Mouse (Mus musculus) embryonic facial prominence, embryonic 10.5 days (tissue): Measurements from ENCODE around the gene Pik3cg. TPM values are rescaled to one million over a fixed set of nuclear protein-coding genes. Genes with fewer than 3 reads are reported as not detected.
"Not testable (repeated sequence)": the region's sequence is repeated elsewhere in the genome, so short reads cannot be mapped to it uniquely, and the experiment has no call there.

Experiments
- DNase-seq: peaks from one replicate; pipeline ENCODE4 v3.0.0-alpha.2; 2017; ENCODE audit warnings: low spot score
- H3K27ac ChIP-seq: fragments of 300-500 bp; sonication (generic); replicated peaks from 2 replicates; pipeline ENCODE4 v1.5.1; 2016; ENCODE audit warnings: mild to moderate bottlenecking
- H3K27me3 ChIP-seq: fragments of 300-500 bp; sonication (generic); replicated peaks from 2 replicates; pipeline ENCODE4 v1.6.1; 2016; ENCODE audit warnings: low read depth, mild to moderate bottlenecking; ENCODE audit not compliant: poor library complexity, severe bottlenecking
- H3K36me3 ChIP-seq: fragments of 300-500 bp; sonication (generic); replicated peaks from 2 replicates; pipeline ENCODE4 v1.6.1; 2016; ENCODE audit warnings: mild to moderate bottlenecking, moderate library complexity
- H3K4me1 ChIP-seq: fragments of 300-500 bp; sonication (generic); 2 replicates; pipeline ENCODE4 v1.6.1; 2016
- H3K4me3 ChIP-seq: fragments of 300-500 bp; sonication (generic); 2 replicates; pipeline ENCODE4 v1.5.1; 2016; ENCODE audit warnings: mild to moderate bottlenecking, moderate library complexity
- H3K9me3 ChIP-seq: fragments of 300-500 bp; sonication (generic); 2 replicates; pipeline ENCODE4 v1.6.1; 2016; ENCODE audit warnings: mild to moderate bottlenecking
- WGBS: fragments of 180-500 bp; shearing (Covaris S2); methylation state at CpG from one replicate; pipeline ENCODE4 v1.1.7; 2016; 5-methylcytosine and 5-hydroxymethylcytosine counted together
- polyA plus RNA-seq: library from polyadenylated mRNA; unstranded; fragments of >200 nt; fragmentation: Nextera tagmentation; extraction: Ambion mirVana; gene quantifications from 2 replicates; pipeline ENCODE4 v1.2.1, GENCODE M21; 2016

The Pik3cg gene
- polyA plus RNA-seq: 0.99 and 1.0 TPM in 2 replicates

GRCm38 (mm10) chr12:32207948-32208891 lies at the start of gene Pik3cg:
Gene Pik3cg, minus strand, starts transcription at chr12:32208659.
- no peak within 1 kb of the TSS for H3K4me3 ChIP-seq
- no peaks in the 10 kb centered on the region for H3K36me3 ChIP-seq
- no peaks in the 10 kb centered on the region for H3K27me3 ChIP-seq
- 63% methylated on average over 22 of the region's 22 CpGs for WGBS
- H3K27ac ChIP-seq: no peak within 1 kb of the TSS; the same call in 1 of the 2 replicates
- no peak for DNase-seq
- no peaks in the 10 kb centered on the region for H3K9me3 ChIP-seq
- peaks cover 20% of the 10 kb centered on the region for H3K4me1 ChIP-seq

- Histone ChIP-seq H3K27me3 (no peaks in the 10 kb centered on the region), H3K36me3 (no peaks in the 10 kb centered on the region), H3K4me1 (peaks cover 8% of the 10 kb centered on the region; the same call in 1 of the 2 replicates), H3K4me3 (no peak overlapping the region), H3K9me3 (no peaks in the 10 kb centered on the region), H3K27ac (no peak overlapping the region)
- 18% methylated on average over 2 of the region's 2 CpGs for WGBS
- DNase-seq: no peak
Observed at GRCm38 (mm10) chr12:32248483-32248882, 40.0 kb upstream of the Pik3cg start.

- Histone ChIP-seq H3K27ac (no peak overlapping the region), H3K27me3 (no peaks in the 10 kb centered on the region), H3K4me3 (no peak overlapping the region), H3K9me3 (no peaks in the 10 kb centered on the region), H3K36me3 (no peaks in the 10 kb centered on the region), H3K4me1 (peaks cover 8% of the 10 kb centered on the region; the same call in 1 of the 2 replicates)
- no peak for DNase-seq
- WGBS: 67% methylated on average over 5 of the region's 5 CpGs
Observed at GRCm38 (mm10) chr12:32245566-32246233, 37.2 kb upstream of the Pik3cg start.

- H3K4me3 ChIP-seq: no peak overlapping the region
- H3K9me3 ChIP-seq: no peaks in the 10 kb centered on the region
- H3K36me3 ChIP-seq: no peaks in the 10 kb centered on the region
- no peak for DNase-seq
- H3K27ac ChIP-seq: no peak overlapping the region
- peaks cover 8% of the 10 kb centered on the region; the same call in 1 of the 2 replicates for H3K4me1 ChIP-seq
- WGBS: 81% methylated on average over 1 of the region's 1 CpGs
- H3K27me3 ChIP-seq: no peaks in the 10 kb centered on the region
Observed at GRCm38 (mm10) chr12:32243586-32243985, 35.1 kb upstream of the Pik3cg start.

- peaks cover 17% of the 10 kb centered on the region for H3K4me1 ChIP-seq
- WGBS: 82% methylated on average over 3 of the region's 3 CpGs
- H3K4me3 ChIP-seq, H3K36me3 ChIP-seq, H3K27me3 ChIP-seq, H3K27ac ChIP-seq, DNase-seq, H3K9me3 ChIP-seq: not testable (repeated sequence)
Observed at GRCm38 (mm10) chr12:32239134-32239533, 30.7 kb upstream of the Pik3cg start.

GRCm38 (mm10) chr12:32238433-32238832 lies 30.0 kb upstream of the Pik3cg start:
- WGBS: 75% methylated on average over 5 of the region's 5 CpGs
- H3K4me1 ChIP-seq: peaks cover 17% of the 10 kb centered on the region
- H3K4me3 ChIP-seq: no peak overlapping the region
- no peak for DNase-seq
- H3K27ac ChIP-seq: no peak overlapping the region
- no peaks in the 10 kb centered on the region for H3K9me3 ChIP-seq
- H3K27me3 ChIP-seq: no peaks in the 10 kb centered on the region
- H3K36me3 ChIP-seq: no peaks in the 10 kb centered on the region

GRCm38 (mm10) chr12:32237839-32238238 lies 29.4 kb upstream of the Pik3cg start:
- no peaks in the 10 kb centered on the region for H3K36me3 ChIP-seq
- H3K9me3 ChIP-seq: no peaks in the 10 kb centered on the region
- no peaks in the 10 kb centered on the region for H3K27me3 ChIP-seq
- no peak overlapping the region; the same call in 1 of the 2 replicates for H3K27ac ChIP-seq
- no peak for DNase-seq
- 47% methylated on average over 5 of the region's 5 CpGs for WGBS
- H3K4me1 ChIP-seq: peaks cover 17% of the 10 kb centered on the region
- H3K4me3 ChIP-seq: no peak overlapping the region

- no peaks in the 10 kb centered on the region for H3K27me3 ChIP-seq
- no peak for DNase-seq
- H3K27ac ChIP-seq: no peak overlapping the region
- WGBS: 38% methylated on average over 1 of the region's 1 CpGs
- no peaks in the 10 kb centered on the region for H3K9me3 ChIP-seq
- peaks cover 17% of the 10 kb centered on the region for H3K4me1 ChIP-seq
- H3K36me3 ChIP-seq: no peaks in the 10 kb centered on the region
- no peak overlapping the region for H3K4me3 ChIP-seq
Observed at GRCm38 (mm10) chr12:32237139-32237538, 28.7 kb upstream of the Pik3cg start.

GRCm38 (mm10) chr12:32236450-32236849 lies 28.0 kb upstream of the Pik3cg start:
- 83% methylated on average over 3 of the region's 3 CpGs for WGBS

GRCm38 (mm10) chr12:32233871-32234270 lies 25.4 kb upstream of the Pik3cg start:
- DNase-seq: no peak
- 84% methylated on average over 4 of the region's 4 CpGs for WGBS

More at GRCm38 (mm10) chr12:32236450-32236849, 28.0 kb upstream of the Pik3cg start:
- Histone ChIP-seq H3K27me3 (no peaks in the 10 kb centered on the region), H3K4me1 (peaks cover 19% of the 10 kb centered on the region), H3K9me3 (no peaks in the 10 kb centered on the region), H3K36me3 (no peaks in the 10 kb centered on the region), H3K4me3 (no peak overlapping the region), H3K27ac (no peak overlapping the region)
- DNase-seq: no peak

GRCm38 (mm10) chr12:32231398-32231797 lies 22.9 kb upstream of the Pik3cg start:
- H3K27me3 ChIP-seq: no peaks in the 10 kb centered on the region
- no peaks in the 10 kb centered on the region for H3K36me3 ChIP-seq
- no peaks in the 10 kb centered on the region for H3K9me3 ChIP-seq
- no peak for DNase-seq
- no peak overlapping the region for H3K27ac ChIP-seq
- H3K4me3 ChIP-seq: no peak overlapping the region
- H3K4me1 ChIP-seq: peaks cover 10% of the 10 kb centered on the region
- 81% methylated on average over 1 of the region's 1 CpGs for WGBS

More at GRCm38 (mm10) chr12:32233871-32234270, 25.4 kb upstream of the Pik3cg start:
- Histone ChIP-seq H3K27ac (no peak overlapping the region), H3K9me3 (no peaks in the 10 kb centered on the region), H3K27me3 (no peaks in the 10 kb centered on the region), H3K36me3 (no peaks in the 10 kb centered on the region), H3K4me1 (peaks cover 27% of the 10 kb centered on the region), H3K4me3 (no peak overlapping the region)

- DNase-seq: no peak
- Histone ChIP-seq H3K27me3 (no peaks in the 10 kb centered on the region), H3K36me3 (no peaks in the 10 kb centered on the region), H3K4me3 (no peak overlapping the region), H3K9me3 (no peaks in the 10 kb centered on the region), H3K4me1 (peaks cover 6% of the 10 kb centered on the region; the same call in 1 of the 2 replicates), H3K27ac (no peak overlapping the region)
- WGBS: 92% methylated on average over 1 of the region's 1 CpGs
Observed at GRCm38 (mm10) chr12:32223629-32224028, 15.2 kb upstream of the Pik3cg start.
